Mouse (Mus musculus) embryonic stem cell, embryonic (primary cell): ENCODE data around the gene Irf2.

Experiments
- CTCF ChIA-PET, 4 experiments: fragments of 300-600 bp in 2 of 4; fragments of 350-600 bp in 2 of 4; sonication (Branson Sonifier 250); formaldehyde crosslinking; loops; one replicate each; lab custom pipeline; 2022; ENCODE audit warnings: inconsistent platforms in 2 of 4; lab: Charles Lee
- POLR2A ChIA-PET, 4 experiments: fragments of 300-600 bp in 2 of 4; fragments of 350-600 bp in 2 of 4; sonication (Branson Sonifier 250); formaldehyde crosslinking; loops; one replicate each; lab custom pipeline; 2022; ENCODE audit warnings: antibody characterized with exemption in 4 of 4, inconsistent platforms in 1 of 4; lab: Charles Lee

Gene Irf2

GRCm38 (mm10) chr8:46739003-46739949 is at the start of gene Irf2:
Gene Irf2 (plus strand): TSS chr8:46739732.
- ChIA-PET CTCF (interaction anchor here (0.5 to 1.5 kb wide), 5 partner anchors 105 to 814 kb away, joined by 3 to 6 read pairs (median 3); no protein-coding TSS in a partner anchor), POLR2A (interaction anchor here in 3 of 4 experiments (0.6 to 1.4 kb wide), 10 partner anchors 33 to 671 kb away, joined by 3 to 8 read pairs (median 4); partner anchors contain the start of gene Slc25a4 (in 1 of the 3))

- CTCF ChIA-PET, result interaction anchor here in 1 of 4 experiments (1.0 kb wide), 1 partner anchor 279 kb away, joined by 11 read pairs; no protein-coding TSS in a partner anchor
- POLR2A ChIA-PET, result interaction anchor here in 1 of 4 experiments (1.0 kb wide), 1 partner anchor 479 kb away, joined by 3 read pairs; the partner anchor contains the start of gene Slc25a4
Observed at GRCm38 (mm10) chr8:46690111-46690510, 49.4 kb upstream of the Irf2 start.

- CTCF ChIA-PET, result interaction anchor here in 1 of 4 experiments (1.0 kb wide), 1 partner anchor 279 kb away, joined by 11 read pairs; no protein-coding TSS in a partner anchor
- POLR2A ChIA-PET, result interaction anchor here in 2 of 4 experiments (0.7 to 1.0 kb wide), 2 partner anchors 73 to 479 kb away, joined by 3 read pairs; partner anchors contain the start of gene Slc25a4 (in 1 of the 2)
Observed at GRCm38 (mm10) chr8:46690581-46690980, 49.0 kb upstream of the Irf2 start.

GRCm38 (mm10) chr8:46691360-46691759 is 48.2 kb upstream of the Irf2 start:
- CTCF ChIA-PET, result no interaction called here

GRCm38 (mm10) chr8:46696256-46697041 is 43.1 kb upstream of the Irf2 start:
- ChIA-PET POLR2A (interaction anchor here in 1 of 4 experiments (0.5 kb wide), 1 partner anchor 79 kb away, joined by 3 read pairs; the partner anchor contains the start of gene Casp3), CTCF (interaction anchor here in 3 of 4 experiments (0.6 to 0.7 kb wide), 3 partner anchors 103 to 675 kb away, joined by 3 read pairs; no protein-coding TSS in a partner anchor)

More at GRCm38 (mm10) chr8:46691360-46691759, 48.2 kb upstream of the Irf2 start:
- POLR2A ChIA-PET, result no interaction called here

GRCm38 (mm10) chr8:46697566-46697965 is 42.0 kb upstream of the Irf2 start:
- ChIA-PET POLR2A (no interaction called here), CTCF (interaction anchor here in 1 of 4 experiments (0.6 kb wide), 1 partner anchor 584 kb away, joined by 9 read pairs; no protein-coding TSS in a partner anchor)

GRCm38 (mm10) chr8:46698162-46698561 is 41.4 kb upstream of the Irf2 start:
- CTCF ChIA-PET, result interaction anchor here in 1 of 4 experiments (0.6 kb wide), 1 partner anchor 585 kb away, joined by 9 read pairs; no protein-coding TSS in a partner anchor
- POLR2A ChIA-PET, result no interaction called here

- ChIA-PET CTCF (interaction anchor here in 1 of 4 experiments (0.7 kb wide), 1 partner anchor 46 kb away, joined by 3 read pairs; no protein-coding TSS in a partner anchor), POLR2A (no interaction called here)
Observed at GRCm38 (mm10) chr8:46705145-46705544, 34.4 kb upstream of the Irf2 start.

- CTCF ChIA-PET, result interaction anchor here in 2 of 4 experiments (0.5 to 0.6 kb wide), 2 partner anchors 21 to 34 kb away, joined by 3 read pairs; no protein-coding TSS in a partner anchor
- POLR2A ChIA-PET, result no interaction called here
Observed at GRCm38 (mm10) chr8:46706730-46707129, 32.8 kb upstream of the Irf2 start.

GRCm38 (mm10) chr8:46709302-46709701 is 30.2 kb upstream of the Irf2 start:
- CTCF ChIA-PET, result no interaction called here
- POLR2A ChIA-PET, result no interaction called here

- ChIA-PET POLR2A (interaction anchor here in 1 of 4 experiments (0.7 kb wide), 1 partner anchor 93 kb away, joined by 3 read pairs; the partner anchor contains the start of gene Casp3), CTCF (no interaction called here)
Observed at GRCm38 (mm10) chr8:46710289-46710688, 29.2 kb upstream of the Irf2 start.

- ChIA-PET CTCF (no interaction called here), POLR2A (no interaction called here)
Observed at GRCm38 (mm10) chr8:46711496-46711895, 28.0 kb upstream of the Irf2 start.

- POLR2A ChIA-PET, result interaction anchor here in 1 of 4 experiments (0.6 kb wide), 1 partner anchor 40 kb away, joined by 3 read pairs; no protein-coding TSS in a partner anchor
- CTCF ChIA-PET, result interaction anchor here in 1 of 4 experiments (0.8 kb wide), 1 partner anchor 40 kb away, joined by 5 read pairs; no protein-coding TSS in a partner anchor
Observed at GRCm38 (mm10) chr8:46713178-46713577, 26.4 kb upstream of the Irf2 start.

GRCm38 (mm10) chr8:46713844-46714243 is 25.7 kb upstream of the Irf2 start:
- ChIA-PET CTCF (interaction anchor here in 1 of 4 experiments (0.8 kb wide), 1 partner anchor 41 kb away, joined by 5 read pairs; no protein-coding TSS in a partner anchor), POLR2A (no interaction called here)

GRCm38 (mm10) chr8:46714400-46714799 is 25.1 kb upstream of the Irf2 start:
- ChIA-PET POLR2A (interaction anchor here in 2 of 4 experiments (0.5 to 0.8 kb wide), 2 partner anchors 41 to 614 kb away, joined by 3 to 4 read pairs; no protein-coding TSS in a partner anchor), CTCF (no interaction called here)

GRCm38 (mm10) chr8:46716477-46716876 is 23.1 kb upstream of the Irf2 start:
- ChIA-PET CTCF (no interaction called here), POLR2A (interaction anchor here in 1 of 4 experiments (1.1 kb wide), 1 partner anchor 100 kb away, joined by 3 read pairs; the partner anchor contains the start of gene Primpol)

- ChIA-PET POLR2A (interaction anchor here in 1 of 4 experiments (1.1 kb wide), 1 partner anchor 101 kb away, joined by 3 read pairs; the partner anchor contains the start of gene Primpol), CTCF (no interaction called here)
Observed at GRCm38 (mm10) chr8:46717170-46717569, 22.4 kb upstream of the Irf2 start.

GRCm38 (mm10) chr8:46718301-46718700 is 21.2 kb upstream of the Irf2 start:
- ChIA-PET POLR2A (interaction anchor here in 1 of 4 experiments (0.5 kb wide), 1 partner anchor 217 kb away, joined by 4 read pairs; no protein-coding TSS in a partner anchor), CTCF (no interaction called here)
